Mouse (Mus musculus) MEL (cell line): Measurements from ENCODE around the gene Edem1. TPM values are rescaled to one million over a fixed set of nuclear protein-coding genes. Genes with fewer than 3 reads are reported as not detected.

Source experiments
- DNase-seq: peaks from one replicate; pipeline ENCODE4 v3.0.0; 2011; ENCODE audit warnings: low read depth, low spot score
- H3K27ac ChIP-seq: 2 replicates; pipeline ENCODE4 v1.5.1; 2012; ENCODE audit warnings: low read depth, mild to moderate bottlenecking, control low read depth, low read length, moderate library complexity; ENCODE audit not compliant: control insufficient read depth
- H3K27me3 ChIP-seq, 2 experiments: fragments of 150-350 bp in 1 of 2; sonication (generic) in 1 of 2; 2 replicates each; pipeline ENCODE4 v1.6.1; 2012; ENCODE audit warnings: low read length in 2 of 2, mild to moderate bottlenecking in 2 of 2, improper control_type of control experiment in 1 of 2, moderate library complexity in 1 of 2; ENCODE audit not compliant: insufficient read depth in 2 of 2, control insufficient read depth in 1 of 2
- H3K36me3 ChIP-seq, 2 experiments: 2 replicates each; pipeline ENCODE4 v1.6.1; 2012 to 2014; ENCODE audit warnings: low read length in 2 of 2, improper control_type of control experiment in 1 of 2, inconsistent platforms in 1 of 2, mild to moderate bottlenecking in 1 of 2; ENCODE audit not compliant: insufficient read depth in 2 of 2, control insufficient read depth in 1 of 2
- H3K4me1 ChIP-seq, 2 experiments: fragments of 150-350 bp in 1 of 2; sonication (generic) in 1 of 2; 2 replicates each; pipeline ENCODE4 v1.6.1; 2012; ENCODE audit warnings: low read length in 2 of 2, improper control_type of control experiment in 1 of 2, mild to moderate bottlenecking in 1 of 2; ENCODE audit not compliant: insufficient read depth in 2 of 2, control insufficient read depth in 1 of 2
- H3K4me3 ChIP-seq, 2 experiments: fragments of 150-350 bp in 1 of 2; sonication (generic) in 1 of 2; 2 replicates each; pipeline ENCODE4 v1.5.1; 2012; ENCODE audit warnings: low read depth in 2 of 2, low read length in 2 of 2, mild to moderate bottlenecking in 2 of 2, moderate library complexity in 2 of 2, control low read depth in 1 of 2, improper control_type of control experiment in 1 of 2; ENCODE audit not compliant: control insufficient read depth in 1 of 2, insufficient read depth in 1 of 2
- H3K79me2 ChIP-seq: 2 replicates; pipeline ENCODE4 v1.6.1; 2012; ENCODE audit warnings: mild to moderate bottlenecking, low read length, moderate library complexity; ENCODE audit not compliant: control insufficient read depth, poor library complexity, insufficient read depth
- H3K9ac ChIP-seq: 2 replicates; pipeline ENCODE4 v1.6.1; 2012; ENCODE audit warnings: low read depth, mild to moderate bottlenecking, control low read depth, low read length, moderate library complexity; ENCODE audit not compliant: control insufficient read depth, poor library complexity, severe bottlenecking
- H3K9me3 ChIP-seq: fragments of 150-350 bp; sonication (generic); replicated peaks from 2 replicates; pipeline ENCODE4 v1.6.1; 2012; ENCODE audit warnings: mild to moderate bottlenecking, low read length, improper control_type of control experiment, moderate library complexity; ENCODE audit not compliant: insufficient read depth
- CHD2 ChIP-seq: IDR thresholded peaks from 2 replicates; pipeline ENCODE4 v1.6.1; 2011; ENCODE audit warnings: low read length, improper control_type of control experiment
- E2F4 ChIP-seq: IDR thresholded peaks from 2 replicates; pipeline ENCODE4 v1.6.1; 2011; ENCODE audit warnings: low read depth, low read length, improper control_type of control experiment, borderline replicate concordance
- ELF1 ChIP-seq: IDR thresholded peaks from 2 replicates; pipeline ENCODE4 v1.6.1; 2014; ENCODE audit warnings: low read depth, mild to moderate bottlenecking, inconsistent platforms, low read length, improper control_type of control experiment, moderate library complexity
- EP300 ChIP-seq, 2 experiments: IDR thresholded peaks; 2 replicates each; pipeline ENCODE4 v1.6.1; 2011; ENCODE audit warnings: improper control_type of control experiment in 2 of 2, low read length in 2 of 2, low read depth in 1 of 2, mild to moderate bottlenecking in 1 of 2
- ETS1 ChIP-seq: IDR thresholded peaks from 2 replicates; pipeline ENCODE4 v1.6.1; 2012; ENCODE audit warnings: low read depth, mild to moderate bottlenecking, inconsistent platforms, low read length, improper control_type of control experiment, moderate library complexity
- GATA1 ChIP-seq: IDR thresholded peaks from 2 replicates; pipeline ENCODE4 v1.6.1; 2011; ENCODE audit warnings: low read depth, low read length, improper control_type of control experiment
- HCFC1 ChIP-seq: IDR thresholded peaks from 2 replicates; pipeline ENCODE4 v1.6.1; 2012; ENCODE audit warnings: low read depth, mild to moderate bottlenecking, inconsistent platforms, low read length, improper control_type of control experiment, moderate library complexity
- JUND ChIP-seq: IDR thresholded peaks from 2 replicates; pipeline ENCODE4 v1.6.1; 2011; ENCODE audit warnings: low read depth, mild to moderate bottlenecking, improper control_type of control experiment, low read length
- MAFK ChIP-seq: IDR thresholded peaks from 2 replicates; pipeline ENCODE4 v1.6.1; 2011; ENCODE audit warnings: low read depth, mild to moderate bottlenecking, low read length, improper control_type of control experiment, borderline replicate concordance
- MAZ ChIP-seq: IDR thresholded peaks from 2 replicates; pipeline ENCODE4 v1.6.1; 2012; ENCODE audit warnings: low read depth, mild to moderate bottlenecking, inconsistent platforms, low read length, improper control_type of control experiment
- MXI1 ChIP-seq: IDR thresholded peaks from 2 replicates; pipeline ENCODE4 v1.6.1; 2011; ENCODE audit warnings: mild to moderate bottlenecking, low read depth, low read length, improper control_type of control experiment
- NRF1 ChIP-seq: IDR thresholded peaks from 2 replicates; pipeline ENCODE4 v1.6.1; 2014; ENCODE audit warnings: low read depth, mild to moderate bottlenecking, inconsistent platforms, low read length, improper control_type of control experiment, moderate library complexity; ENCODE audit not compliant: poor library complexity, insufficient read depth, severe bottlenecking
- POLR2A ChIP-seq, 2 experiments: IDR thresholded peaks; 2 replicates each; pipeline ENCODE4 v1.6.1; 2011 to 2012; ENCODE audit warnings: low read length in 2 of 2, mild to moderate bottlenecking in 2 of 2, control low read depth in 1 of 2, improper control_type of control experiment in 1 of 2, low read depth in 1 of 2, moderate library complexity in 1 of 2; ENCODE audit not compliant: control insufficient read depth in 1 of 2, insufficient read depth in 1 of 2, poor library complexity in 1 of 2
- POLR2AphosphoS2 ChIP-seq: IDR thresholded peaks from 2 replicates; pipeline ENCODE4 v1.6.1; 2011; ENCODE audit warnings: low read length, improper control_type of control experiment
- RCOR1 ChIP-seq: IDR thresholded peaks from 2 replicates; pipeline ENCODE4 v1.6.1; 2012; ENCODE audit warnings: low read depth, mild to moderate bottlenecking, inconsistent platforms, low read length, improper control_type of control experiment
- SMC3 ChIP-seq: IDR thresholded peaks from 2 replicates; pipeline ENCODE4 v1.6.1; 2011; ENCODE audit warnings: low read depth, low read length, improper control_type of control experiment
- TAL1 ChIP-seq: IDR thresholded peaks from 2 replicates; pipeline ENCODE4 v1.6.1; 2012; ENCODE audit warnings: mild to moderate bottlenecking, inconsistent platforms, low read length, moderate library complexity, mixed read lengths
- TCF12 ChIP-seq: IDR thresholded peaks from 2 replicates; pipeline ENCODE4 v1.6.1; 2014; ENCODE audit warnings: low read depth, mild to moderate bottlenecking, inconsistent platforms, low read length, improper control_type of control experiment, moderate library complexity
- UBTF ChIP-seq: IDR thresholded peaks from 2 replicates; pipeline ENCODE4 v1.6.1; 2012; ENCODE audit warnings: low read depth, mild to moderate bottlenecking, inconsistent platforms, low read length, improper control_type of control experiment, moderate library complexity, borderline replicate concordance; ENCODE audit not compliant: insufficient read depth
- USF1 ChIP-seq: IDR thresholded peaks from 2 replicates; pipeline ENCODE4 v1.6.1; 2014; ENCODE audit warnings: low read depth, mild to moderate bottlenecking, inconsistent platforms, low read length, improper control_type of control experiment, moderate library complexity
- ZC3H11A ChIP-seq: IDR thresholded peaks from 2 replicates; pipeline ENCODE4 v1.6.1; 2012; ENCODE audit warnings: low read depth, mild to moderate bottlenecking, inconsistent platforms, low read length, improper control_type of control experiment
- ZKSCAN1 ChIP-seq: IDR thresholded peaks from 2 replicates; pipeline ENCODE4 v1.6.1; 2012; ENCODE audit warnings: low read depth, mild to moderate bottlenecking, inconsistent platforms, low read length, improper control_type of control experiment, moderate library complexity
- ZMIZ1 ChIP-seq: IDR thresholded peaks from 2 replicates; pipeline ENCODE4 v1.6.1; 2012; ENCODE audit warnings: low read depth, mild to moderate bottlenecking, inconsistent platforms, low read length, improper control_type of control experiment, moderate library complexity
- ZNF384 ChIP-seq: IDR thresholded peaks from 2 replicates; pipeline ENCODE4 v1.6.1; 2012; ENCODE audit warnings: low read depth, mild to moderate bottlenecking, inconsistent platforms, low read length, improper control_type of control experiment
- polyA plus RNA-seq, 2 experiments: library from polyadenylated mRNA; stranded (reverse) in 1 of 2; unstranded in 1 of 2; fragments of >175 nt in 1 of 2; fragments of >200 nt in 1 of 2; gene quantifications; 2 replicates each; pipeline versions ENCODE4 v1.2.1 to v1.2.4; 2012; ENCODE audit warnings: low replicate concordance in 2 of 2, low read depth in 1 of 2; ENCODE audit not compliant: insufficient read length in 2 of 2, insufficient read depth in 1 of 2, missing spikeins in 1 of 2
- total RNA-seq: library from RNA; depleted of rRNA; stranded (reverse); fragments of 300-350 nt; gene quantifications from 2 replicates; pipeline ENCODE4 v1.2.3, GENCODE M21; 2012

Edem1 gene
- total and polyA plus RNA-seq, 3 experiments = 10.8 to 17.9 TPM; not detected in 1

GRCm38 (mm10) chr6:108892589-108892988, 64.1 kb downstream of the Edem1 start:
- peak; percentile 81 for TF ChIP-seq ZNF384
- TF ChIP-seq TAL1 = peak; percentile 43
- no peak for TF ChIP-seq HCFC1
- TF ChIP-seq ELF1 = no peak
- TF ChIP-seq TCF12 = peak; percentile 87
- 0 out of 2 replicates have a peak, but pooled peaks have one; percentile 18 for TF ChIP-seq MXI1
- peak; percentile 74 for TF ChIP-seq ETS1
- peak; percentile 91 for TF ChIP-seq GATA1
- TF ChIP-seq EP300 (IDR thresholded peaks at IDR 0.05; ENCODE audit: low read depth in 1 of 2, low read length in 2 of 2) = peak; percentile 77 to 89
- TF ChIP-seq E2F4 = no peak
- TF ChIP-seq ZKSCAN1 = no peak
- peak; percentile 88 for TF ChIP-seq RCOR1
- TF ChIP-seq MAFK = 0 out of 2 replicates have a peak, but pooled peaks have one; percentile 26
- TF ChIP-seq CHD2 = no peak
- H3K27ac ChIP-seq = peak overlapping the region; percentile 45
- peaks cover 0 to 26% of the 10 kb centered on the region in 2 experiments; a peak in 2 of 4 replicates for H3K36me3 ChIP-seq
- peak; percentile 79 for DNase-seq
- H3K27me3 ChIP-seq = no peaks in the 10 kb centered on the region
- no peak overlapping the region for H3K9ac ChIP-seq
- peaks cover 6 to 22% of the 10 kb centered on the region in 2 experiments; a peak in 3 of 4 replicates for H3K4me1 ChIP-seq
- H3K4me3 ChIP-seq = peak overlapping the region in 1 of 2 experiments; percentile 23; a peak in 1 of 4 replicates
- no peaks in the 10 kb centered on the region for H3K79me2 ChIP-seq
- no peaks in the 10 kb centered on the region for H3K9me3 ChIP-seq

- H3K4me3 ChIP-seq = no peak overlapping the region
- no peak overlapping the region for H3K9ac ChIP-seq
- H3K27ac ChIP-seq = peak overlapping the region; percentile 22; the same call in 1 of the 2 replicates
- H3K36me3 ChIP-seq = peaks cover 0 to 26% of the 10 kb centered on the region in 2 experiments; a peak in 2 of 4 replicates
- no peaks in the 10 kb centered on the region for H3K27me3 ChIP-seq
- H3K4me1 ChIP-seq = peaks cover 6 to 22% of the 10 kb centered on the region in 2 experiments; a peak in 3 of 4 replicates
- H3K79me2 ChIP-seq = no peaks in the 10 kb centered on the region
- H3K9me3 ChIP-seq = no peaks in the 10 kb centered on the region
- TF ChIP-seq USF1 = no peak
- no peak for TF ChIP-seq TCF12
- TF ChIP-seq SMC3 = no peak
- TF ChIP-seq MAZ = no peak
- no peak for TF ChIP-seq UBTF
- TF ChIP-seq JUND = no peak
- TF ChIP-seq ZC3H11A = no peak
- no peak for TF ChIP-seq ZNF384
- TF ChIP-seq GATA1 = peak; percentile 39
- TF ChIP-seq NRF1 = no peak
- no peak for TF ChIP-seq TAL1
- no peak for TF ChIP-seq POLR2A (IDR thresholded peaks at IDR 0.05; ENCODE audit: control insufficient read depth in 1 of 2, insufficient read depth in 1 of 2, low read depth in 1 of 2, low read length in 2 of 2, poor library complexity in 1 of 2)
- no peak for TF ChIP-seq ZKSCAN1
- no peak for TF ChIP-seq ZMIZ1
- TF ChIP-seq MAFK = no peak
- TF ChIP-seq ETS1 = 0 out of 2 replicates have a peak, but pooled peaks have one; percentile 21
- peak; percentile 52 to 72 for TF ChIP-seq EP300 (IDR thresholded peaks at IDR 0.05; ENCODE audit: low read depth in 1 of 2, low read length in 2 of 2)
- TF ChIP-seq POLR2AphosphoS2 = no peak
- peak; percentile 61 for DNase-seq
Measured at GRCm38 (mm10) chr6:108895129-108895528, 66.7 kb downstream of the Edem1 start.
